Mouse (Mus musculus): ENCODE results near the gene Fat3. TPM values are rescaled to one million over a fixed set of nuclear protein-coding genes. Genes with fewer than 3 reads are reported as not detected.

Gene Fat3
- total RNA-seq, 1 experiment, result 0.58 TPM

DNA sequence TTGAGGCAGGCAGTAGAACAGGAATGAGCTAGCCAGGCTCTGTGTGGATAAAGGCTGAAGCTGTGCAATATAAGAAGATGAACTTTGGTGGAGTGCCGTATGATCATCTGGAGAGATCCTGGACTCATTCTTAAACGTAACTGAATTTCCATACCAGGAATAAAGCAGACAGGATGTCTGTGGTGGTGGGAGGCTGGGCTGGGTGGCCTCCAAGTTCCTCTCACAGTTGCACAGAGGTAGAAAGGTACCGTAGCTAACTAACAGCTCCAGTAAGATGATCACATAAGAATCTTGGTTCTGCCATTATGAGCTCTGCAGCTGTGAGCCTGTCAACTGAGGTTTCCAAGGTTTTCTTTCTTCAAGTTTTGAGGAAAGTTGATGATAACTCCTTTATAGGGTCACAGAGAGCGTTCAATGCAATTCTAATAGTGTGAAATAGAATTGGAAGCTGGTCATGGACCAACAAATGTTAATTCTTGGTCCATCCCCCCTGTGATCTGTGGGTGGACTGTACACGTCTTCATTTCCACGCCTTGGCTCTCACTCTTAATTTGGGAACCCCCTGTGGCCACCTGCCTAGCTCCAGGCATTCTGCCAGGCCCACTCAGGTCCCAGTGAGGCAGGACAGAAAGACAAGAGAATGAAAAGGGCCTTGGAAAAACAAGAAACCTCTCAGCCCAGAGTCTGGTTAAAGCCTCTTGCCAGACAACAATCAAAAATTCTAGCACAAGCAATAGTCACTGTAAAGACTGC is 547.3 kb downstream of the Fat3 start:
- DNase-seq (ENCODE audit: low read depth, low spot score), result no peak
- Histone ChIP-seq H3K9ac (ENCODE audit: insufficient read depth, low read depth, low read length, poor library complexity, severe bottlenecking) (no peak overlapping the region), H3K9me3 (ENCODE audit: control insufficient read depth, insufficient read depth, low read depth, low read length) (no peaks in the 10 kb centered on the region), H3K36me3 (ENCODE audit: control insufficient read depth, insufficient read depth, low read length, poor library complexity, severe bottlenecking) (no peaks in the 10 kb centered on the region), H3K27ac (ENCODE audit: insufficient read depth, low read depth, low read length, poor library complexity, severe bottlenecking) (no peak overlapping the region), H3K4me3 (ENCODE audit: insufficient read depth in 1 of 2, low read depth in 1 of 2, low read length in 2 of 2, poor library complexity in 1 of 2, severe bottlenecking in 1 of 2) (no peak overlapping the region), H3K4me1 (ENCODE audit: control insufficient read depth in 2 of 2, insufficient read depth in 2 of 2, low read length in 2 of 2, poor library complexity in 1 of 2) (no peaks in the 10 kb centered on the region)
- in situ Hi-C loops (cut with MboI; ENCODE audit: low sequenced_read_pairs in 2 of 2, unreplicated experiment in 2 of 2), result no loop called here
- TF ChIP-seq ZNF384 (IDR thresholded peaks at IDR 0.05; ENCODE audit: low read depth, low read length) (no peak), ZC3H11A (IDR thresholded peaks at IDR 0.05; ENCODE audit: borderline replicate concordance, low read depth, low read length) (no peak), CHD2 (IDR thresholded peaks at IDR 0.05; ENCODE audit: low read depth, low read length) (no peak), MAFK (IDR thresholded peaks at IDR 0.05; ENCODE audit: insufficient read depth, low read depth, low read length) (no peak), HCFC1 (IDR thresholded peaks at IDR 0.05; ENCODE audit: borderline replicate concordance, insufficient read depth, low read length) (no peak)

DNA sequence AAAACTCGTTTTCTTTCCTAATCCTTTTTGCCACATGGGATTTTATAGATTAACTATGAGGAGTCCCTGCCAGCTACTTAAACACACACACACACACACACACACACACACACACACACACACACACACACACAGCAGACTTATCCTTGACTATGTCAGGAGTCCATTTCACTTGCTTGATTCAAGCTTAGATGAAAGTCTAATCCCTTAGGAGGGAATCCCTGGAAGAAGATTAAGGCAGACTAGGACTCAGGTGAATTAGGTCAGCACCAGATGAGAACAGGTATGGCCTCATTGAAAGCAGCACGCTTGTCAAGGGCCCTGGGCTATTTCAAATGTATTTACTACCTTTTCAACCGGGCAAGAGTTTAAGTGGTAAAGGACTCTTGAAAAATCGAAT is 553.0 kb downstream of the Fat3 start:
- H3K36me3 ChIP-seq (ENCODE audit: control insufficient read depth, insufficient read depth, low read length, poor library complexity, severe bottlenecking), result no peaks in the 10 kb centered on the region
- no peaks in the 10 kb centered on the region for H3K9me3 ChIP-seq (ENCODE audit: control insufficient read depth, insufficient read depth, low read depth, low read length)
- DNase-seq (ENCODE audit: low read depth, low spot score), result no peak
- no peak for TF ChIP-seq ZC3H11A (IDR thresholded peaks at IDR 0.05; ENCODE audit: borderline replicate concordance, low read depth, low read length)
- TF ChIP-seq ZNF384 (IDR thresholded peaks at IDR 0.05; ENCODE audit: low read depth, low read length), result no peak
- no peak for TF ChIP-seq MAFK (IDR thresholded peaks at IDR 0.05; ENCODE audit: insufficient read depth, low read depth, low read length)
- no peak for TF ChIP-seq CHD2 (IDR thresholded peaks at IDR 0.05; ENCODE audit: low read depth, low read length)
- no peak for TF ChIP-seq HCFC1 (IDR thresholded peaks at IDR 0.05; ENCODE audit: borderline replicate concordance, insufficient read depth, low read length)
- no peak overlapping the region for H3K9ac ChIP-seq (ENCODE audit: insufficient read depth, low read depth, low read length, poor library complexity, severe bottlenecking)
- in situ Hi-C loops (cut with MboI; ENCODE audit: low sequenced_read_pairs in 2 of 2, unreplicated experiment in 2 of 2), result no loop called here
- H3K4me1 ChIP-seq (ENCODE audit: control insufficient read depth in 2 of 2, insufficient read depth in 2 of 2, low read length in 2 of 2, poor library complexity in 1 of 2), result no peaks in the 10 kb centered on the region
- H3K27ac ChIP-seq (ENCODE audit: insufficient read depth, low read depth, low read length, poor library complexity, severe bottlenecking), result no peak overlapping the region
- H3K4me3 ChIP-seq (ENCODE audit: insufficient read depth in 1 of 2, low read depth in 1 of 2, low read length in 2 of 2, poor library complexity in 1 of 2, severe bottlenecking in 1 of 2), result no peak overlapping the region

DNA sequence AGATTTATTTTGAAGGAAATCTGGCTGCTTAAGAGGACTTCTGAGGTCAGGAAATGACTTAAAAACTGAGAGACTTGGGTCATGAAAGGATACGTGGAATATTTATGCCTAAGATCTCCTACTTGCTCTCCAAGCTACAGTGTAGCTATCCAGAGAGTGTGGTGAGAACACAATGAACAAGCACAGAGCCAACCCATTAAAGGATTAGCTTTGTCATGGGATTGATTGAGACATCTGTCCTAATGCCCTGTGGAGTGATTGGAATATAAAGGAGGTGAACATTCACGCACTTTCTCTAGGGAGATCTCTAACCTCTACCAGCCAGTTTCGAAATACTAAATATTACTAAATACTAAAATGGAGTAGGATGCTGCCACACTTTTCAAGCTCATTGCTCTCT is 556.9 kb downstream of the Fat3 start:
- H3K9me3 ChIP-seq (ENCODE audit: control insufficient read depth, insufficient read depth, low read depth, low read length), result no peaks in the 10 kb centered on the region
- in situ Hi-C loops (cut with MboI; ENCODE audit: low sequenced_read_pairs in 2 of 2, unreplicated experiment in 2 of 2), result no loop called here
- H3K4me3 ChIP-seq (ENCODE audit: insufficient read depth in 1 of 2, low read depth in 1 of 2, low read length in 2 of 2, poor library complexity in 1 of 2, severe bottlenecking in 1 of 2), result no peak overlapping the region
- H3K27ac ChIP-seq (ENCODE audit: insufficient read depth, low read depth, low read length, poor library complexity, severe bottlenecking), result no peak overlapping the region
- no peaks in the 10 kb centered on the region for H3K4me1 ChIP-seq (ENCODE audit: control insufficient read depth in 2 of 2, insufficient read depth in 2 of 2, low read length in 2 of 2, poor library complexity in 1 of 2)
- H3K36me3 ChIP-seq (ENCODE audit: control insufficient read depth, insufficient read depth, low read length, poor library complexity, severe bottlenecking), result no peaks in the 10 kb centered on the region
- no peak for TF ChIP-seq ZNF384 (IDR thresholded peaks at IDR 0.05; ENCODE audit: low read depth, low read length)
- no peak for TF ChIP-seq CHD2 (IDR thresholded peaks at IDR 0.05; ENCODE audit: low read depth, low read length)
- TF ChIP-seq ZC3H11A (IDR thresholded peaks at IDR 0.05; ENCODE audit: borderline replicate concordance, low read depth, low read length), result no peak
- TF ChIP-seq HCFC1 (IDR thresholded peaks at IDR 0.05; ENCODE audit: borderline replicate concordance, insufficient read depth, low read length), result no peak
- TF ChIP-seq MAFK (IDR thresholded peaks at IDR 0.05; ENCODE audit: insufficient read depth, low read depth, low read length), result no peak
- DNase-seq (ENCODE audit: low read depth, low spot score), result no peak
- H3K9ac ChIP-seq (ENCODE audit: insufficient read depth, low read depth, low read length, poor library complexity, severe bottlenecking), result no peak overlapping the region

DNA sequence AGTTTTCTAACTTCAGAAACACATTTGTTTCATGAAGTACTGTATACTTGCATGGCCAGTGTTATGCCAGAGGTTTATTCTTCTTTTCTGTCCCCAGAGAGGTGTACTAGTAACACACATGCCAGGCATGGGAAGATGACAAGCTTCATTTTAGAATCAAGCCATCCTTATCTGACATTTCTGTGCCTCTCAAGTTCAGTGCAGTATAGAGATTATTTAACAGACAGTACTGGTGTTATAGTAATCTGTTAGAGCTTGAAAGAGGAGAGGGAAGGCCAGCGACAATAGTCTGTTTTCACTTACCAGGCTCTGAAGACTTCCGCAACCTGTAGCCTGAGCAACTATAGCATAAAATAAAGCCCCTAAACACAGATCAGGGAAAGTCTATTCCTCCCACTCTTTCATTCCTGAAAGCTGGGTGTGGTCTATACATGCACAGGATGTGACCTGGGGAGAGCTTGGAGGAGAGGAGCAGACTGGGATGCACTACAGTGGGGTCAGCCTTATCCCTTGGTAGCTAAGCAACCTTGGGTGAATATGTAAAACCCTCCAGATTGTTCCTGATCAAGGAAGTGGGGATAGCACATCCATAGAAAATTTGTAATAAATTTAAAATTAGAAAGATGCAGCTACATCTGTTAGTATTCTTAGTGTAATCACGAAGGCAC is 557.5 kb downstream of the Fat3 start:
- Histone ChIP-seq H3K4me1 (ENCODE audit: control insufficient read depth in 2 of 2, insufficient read depth in 2 of 2, low read length in 2 of 2, poor library complexity in 1 of 2) (no peaks in the 10 kb centered on the region), H3K9ac (ENCODE audit: insufficient read depth, low read depth, low read length, poor library complexity, severe bottlenecking) (no peak overlapping the region), H3K4me3 (ENCODE audit: insufficient read depth in 1 of 2, low read depth in 1 of 2, low read length in 2 of 2, poor library complexity in 1 of 2, severe bottlenecking in 1 of 2) (no peak overlapping the region), H3K27ac (ENCODE audit: insufficient read depth, low read depth, low read length, poor library complexity, severe bottlenecking) (no peak overlapping the region), H3K36me3 (ENCODE audit: control insufficient read depth, insufficient read depth, low read length, poor library complexity, severe bottlenecking) (no peaks in the 10 kb centered on the region), H3K9me3 (ENCODE audit: control insufficient read depth, insufficient read depth, low read depth, low read length) (no peaks in the 10 kb centered on the region)
- DNase-seq (ENCODE audit: low read depth, low spot score), result no peak
- in situ Hi-C loops (cut with MboI; ENCODE audit: low sequenced_read_pairs in 2 of 2, unreplicated experiment in 2 of 2), result no loop called here
- TF ChIP-seq MAFK (IDR thresholded peaks at IDR 0.05; ENCODE audit: insufficient read depth, low read depth, low read length), result no peak

Data from ES-E14 (cell line).